Mouse (Mus musculus): Measurements from ENCODE around the gene Rsl24d1. TPM values are rescaled to one million over a fixed set of nuclear protein-coding genes. Genes with fewer than 3 reads are reported as not detected.
"Not testable (repeated sequence)": the region's sequence is repeated elsewhere in the genome, so short reads cannot be mapped to it uniquely, and the experiment has no call there.

Gene Rsl24d1
- polyA plus RNA-seq (2016; fragmentation: Nextera tagmentation; extraction: Ambion mirVana) = 136 and 150 TPM in 2 replicates

DNA sequence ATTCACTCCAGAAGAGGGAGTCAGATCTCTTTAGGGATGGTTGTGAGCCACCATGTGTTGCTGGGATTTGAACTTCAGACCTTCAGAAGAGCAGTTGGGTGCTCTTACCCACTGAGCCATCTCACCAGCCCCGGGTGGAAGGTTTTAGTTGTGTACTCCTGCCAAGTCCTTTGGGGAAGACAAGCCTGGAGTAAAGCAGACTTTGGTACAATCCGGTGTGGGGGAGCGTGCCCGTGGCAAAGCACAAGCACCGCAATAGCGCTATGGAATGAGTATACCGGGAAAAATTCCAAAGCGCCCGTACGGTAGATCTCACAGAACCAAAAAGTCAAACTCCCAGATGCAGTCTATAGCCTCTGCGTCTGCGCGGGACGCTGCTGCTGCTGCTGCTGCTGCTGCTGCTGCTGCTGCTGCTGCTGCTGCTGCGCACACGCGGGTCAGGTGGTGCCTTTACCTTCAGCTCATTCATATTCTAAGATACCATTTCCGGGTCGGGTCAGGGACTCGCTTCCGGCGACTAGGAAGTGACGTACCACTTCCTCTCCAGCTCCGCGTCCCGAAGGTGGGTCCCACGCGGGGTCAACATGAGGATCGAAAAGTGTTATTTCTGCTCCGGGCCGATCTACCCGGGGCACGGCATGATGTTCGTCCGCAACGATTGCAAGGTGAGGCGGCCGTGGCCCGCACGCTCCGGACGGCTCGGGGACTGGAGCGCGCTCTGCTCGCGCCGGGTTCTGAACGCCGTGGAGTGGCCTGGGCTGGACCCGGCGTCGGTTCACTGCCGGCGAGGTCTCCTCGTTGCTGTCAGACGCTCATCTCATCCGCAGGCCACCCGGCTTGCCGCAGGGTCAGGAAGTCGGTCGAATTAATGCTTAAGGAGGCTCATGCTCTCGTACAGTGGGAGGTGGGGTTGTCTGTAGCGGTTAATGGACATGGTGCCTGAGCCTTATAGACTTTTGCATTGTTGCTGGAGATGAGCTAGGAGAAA, at the start of gene Rsl24d1:
Gene Rsl24d1 (plus strand): TSS at position 508 of the 988 bp plus-strand sequence.
- Histone ChIP-seq H3K27me3 (ENCODE audit: insufficient read depth, poor library complexity, severe bottlenecking) (no peaks in the 10 kb centered on the region), H3K4me3 (peak within 1 kb of the TSS; percentile 97), H3K27ac (peak within 1 kb of the TSS; percentile 89), H3K36me3 (peaks cover 30% of the 10 kb centered on the region), H3K9me3 (no peaks in the 10 kb centered on the region), H3K4me1 (replicated peaks) (peaks cover 11% of the 10 kb centered on the region)
- WGBS = under 1% methylated on average over 64 of the region's 64 CpGs
- DNase-seq (ENCODE audit: low spot score) = peak; percentile 87

DNA sequence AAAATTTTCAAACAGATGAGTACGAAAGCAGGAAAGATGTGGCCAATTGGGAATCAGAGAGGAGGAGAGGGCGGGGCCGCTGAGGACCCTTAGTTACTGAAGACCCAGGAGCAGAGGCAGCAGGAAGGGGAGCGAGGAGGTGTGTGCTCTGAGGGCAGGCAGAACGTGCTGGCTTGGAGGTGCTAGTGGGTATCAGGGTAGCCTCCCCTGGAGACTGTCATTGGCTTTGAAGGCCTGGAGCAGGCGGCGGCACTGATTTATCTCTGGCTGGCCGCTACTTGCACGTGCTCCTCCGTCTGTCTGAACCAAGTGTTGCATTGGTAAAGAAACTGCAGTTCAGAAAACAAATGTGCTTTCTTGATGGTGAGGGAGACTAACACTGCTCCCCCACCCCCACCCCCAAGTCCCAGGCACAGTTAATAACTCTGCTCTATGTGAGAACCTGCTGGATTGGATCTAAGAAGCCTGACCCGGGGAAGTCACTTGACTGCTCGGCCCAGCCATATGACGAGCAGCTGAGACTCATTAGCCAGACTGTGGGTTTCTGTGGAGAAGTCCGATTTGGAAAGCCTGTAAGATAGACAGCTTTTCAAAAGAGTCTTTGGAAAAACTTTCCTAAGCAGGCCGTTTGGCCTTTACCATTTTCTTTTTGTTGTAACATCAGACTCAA, 49.5 kb upstream of the Rsl24d1 start:
- 34% methylated on average over 15 of the region's 15 CpGs for WGBS
- no peaks in the 10 kb centered on the region for H3K36me3 ChIP-seq
- DNase-seq (ENCODE audit: low spot score) = peak; percentile 23
- H3K27ac ChIP-seq = peak overlapping the region; percentile 16; the same call in 1 of the 2 replicates
- H3K4me1 ChIP-seq (replicated peaks) = peaks cover 30% of the 10 kb centered on the region
- no peaks in the 10 kb centered on the region for H3K9me3 ChIP-seq
- no peaks in the 10 kb centered on the region for H3K27me3 ChIP-seq (ENCODE audit: insufficient read depth, poor library complexity, severe bottlenecking)
- peak overlapping the region; percentile 18; the same call in 1 of the 2 replicates for H3K4me3 ChIP-seq

DNA sequence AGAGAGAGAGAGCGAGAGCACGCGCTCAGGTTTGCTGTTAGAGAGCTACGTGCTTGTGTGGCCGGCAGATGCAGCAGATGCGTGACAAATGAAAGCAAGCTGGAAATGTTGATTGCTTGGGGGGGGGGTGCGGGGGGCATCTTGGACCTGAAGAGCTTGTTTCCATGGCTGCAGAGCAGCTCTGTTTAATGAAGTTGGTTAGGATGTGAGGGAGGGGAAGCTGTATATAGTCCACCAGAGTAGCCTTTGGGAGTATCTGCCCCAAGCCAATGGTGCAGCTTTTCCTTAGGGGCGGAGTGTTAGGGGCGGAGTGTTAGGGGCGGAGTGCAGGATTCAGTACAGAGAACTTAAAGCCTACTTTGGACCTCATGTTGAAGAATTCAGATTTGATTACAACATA, 46.1 kb upstream of the Rsl24d1 start:
- peak overlapping the region; percentile 18; the same call in 1 of the 2 replicates for H3K4me3 ChIP-seq
- WGBS = 32% methylated on average over 10 of the region's 10 CpGs
- no peaks in the 10 kb centered on the region for H3K9me3 ChIP-seq
- peak; percentile 42 for DNase-seq (ENCODE audit: low spot score)
- H3K36me3 ChIP-seq = no peaks in the 10 kb centered on the region
- peaks cover 30% of the 10 kb centered on the region for H3K4me1 ChIP-seq (replicated peaks)
- H3K27me3 ChIP-seq (ENCODE audit: insufficient read depth, poor library complexity, severe bottlenecking) = no peaks in the 10 kb centered on the region
- no peak overlapping the region for H3K27ac ChIP-seq

DNA sequence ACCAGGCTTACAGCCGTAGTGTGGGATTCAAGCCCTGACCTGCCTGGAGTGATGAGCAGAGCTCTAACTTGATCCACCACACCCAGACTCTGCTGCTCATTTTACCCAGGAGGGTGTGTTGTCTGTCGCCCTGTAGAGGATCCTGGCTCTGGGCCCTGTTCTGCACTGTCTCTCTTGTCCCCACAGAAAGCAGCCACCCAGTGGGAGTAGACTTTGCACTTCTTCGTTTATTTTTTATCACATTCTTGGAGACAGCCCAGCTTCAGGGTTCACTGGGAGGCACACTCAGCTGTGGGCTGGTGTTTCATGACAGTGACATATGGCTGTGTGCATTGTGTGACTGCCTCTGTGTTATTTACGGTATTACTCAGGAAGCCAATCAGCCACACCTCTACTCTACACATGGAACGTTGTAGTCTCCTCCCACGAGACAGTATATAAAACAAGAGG, 45.0 kb upstream of the Rsl24d1 start:
- Histone ChIP-seq H3K4me1 (replicated peaks) (peaks cover 29% of the 10 kb centered on the region), H3K36me3 (no peaks in the 10 kb centered on the region), H3K4me3 (no peak overlapping the region), H3K9me3 (no peaks in the 10 kb centered on the region), H3K27ac (no peak overlapping the region), H3K27me3 (ENCODE audit: insufficient read depth, poor library complexity, severe bottlenecking) (no peaks in the 10 kb centered on the region)
- WGBS = 72% methylated on average over 6 of the region's 6 CpGs
- DNase-seq (ENCODE audit: low spot score) = no peak

DNA sequence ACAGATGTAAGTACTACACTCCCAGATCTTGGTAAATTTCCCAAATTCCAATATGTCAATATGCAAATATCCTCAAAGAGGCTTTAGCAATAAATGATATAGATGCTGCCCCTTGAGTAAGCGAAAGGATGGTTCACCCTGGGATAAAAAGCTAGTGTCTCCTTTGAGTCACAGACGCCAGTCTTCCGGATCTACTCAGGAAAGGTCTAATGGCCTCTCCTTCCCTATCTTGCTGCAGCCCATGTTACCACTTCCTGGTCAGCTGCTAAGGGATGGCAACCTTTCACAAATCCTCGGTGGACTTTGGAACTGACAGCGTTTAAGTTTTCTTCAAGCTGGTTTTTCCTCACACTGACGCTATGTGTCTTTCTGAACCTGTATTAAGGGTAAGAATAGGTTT, 44.5 kb upstream of the Rsl24d1 start:
- Histone ChIP-seq H3K27me3 (ENCODE audit: insufficient read depth, poor library complexity, severe bottlenecking) (no peaks in the 10 kb centered on the region), H3K4me1 (replicated peaks) (peaks cover 25% of the 10 kb centered on the region), H3K4me3 (no peak overlapping the region), H3K27ac (no peak overlapping the region), H3K9me3 (no peaks in the 10 kb centered on the region), H3K36me3 (no peaks in the 10 kb centered on the region)
- no peak for DNase-seq (ENCODE audit: low spot score)
- WGBS = 91% methylated on average over 6 of the region's 6 CpGs

DNA sequence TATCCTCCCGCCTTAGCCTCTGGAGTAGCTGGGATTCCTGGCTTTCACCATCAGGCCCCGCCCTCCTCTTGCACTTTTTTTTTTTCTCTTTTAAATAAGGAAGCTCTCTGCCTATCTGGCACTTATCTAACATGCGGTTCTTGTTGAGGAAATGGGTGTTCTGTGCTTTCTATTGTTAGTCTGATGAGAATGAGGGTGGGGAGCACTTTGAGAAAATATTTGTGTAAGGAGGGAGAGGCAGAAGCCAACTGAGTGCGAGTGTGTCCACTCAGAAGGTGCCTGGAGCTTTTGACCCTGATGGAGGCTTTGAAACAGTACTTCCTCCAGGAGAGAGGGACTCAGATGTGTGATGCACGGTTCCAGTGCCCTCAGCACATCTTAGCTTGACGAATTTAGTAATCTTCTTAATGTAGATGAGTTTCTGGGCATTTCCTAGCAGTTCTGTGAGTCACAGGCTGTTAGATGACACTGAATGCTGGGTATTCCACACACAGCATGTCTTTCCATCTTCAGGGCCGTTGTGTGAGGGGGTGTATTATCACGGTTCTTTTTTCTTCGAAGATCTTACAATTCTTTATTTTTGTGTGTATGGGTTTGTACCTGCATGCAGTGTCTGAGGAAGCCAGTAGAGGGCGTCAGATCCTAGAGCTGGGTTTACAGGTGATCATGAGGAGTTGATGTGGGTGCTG, 42.1 kb upstream of the Rsl24d1 start:
- H3K27ac ChIP-seq = no peak overlapping the region
- H3K27me3 ChIP-seq (ENCODE audit: insufficient read depth, poor library complexity, severe bottlenecking) = no peaks in the 10 kb centered on the region
- WGBS = 76% methylated on average over 10 of the region's 10 CpGs
- H3K4me1 ChIP-seq (replicated peaks) = peaks cover 18% of the 10 kb centered on the region
- no peaks in the 10 kb centered on the region for H3K9me3 ChIP-seq
- no peak for DNase-seq (ENCODE audit: low spot score)
- no peaks in the 10 kb centered on the region for H3K36me3 ChIP-seq
- H3K4me3 ChIP-seq = no peak overlapping the region

DNA sequence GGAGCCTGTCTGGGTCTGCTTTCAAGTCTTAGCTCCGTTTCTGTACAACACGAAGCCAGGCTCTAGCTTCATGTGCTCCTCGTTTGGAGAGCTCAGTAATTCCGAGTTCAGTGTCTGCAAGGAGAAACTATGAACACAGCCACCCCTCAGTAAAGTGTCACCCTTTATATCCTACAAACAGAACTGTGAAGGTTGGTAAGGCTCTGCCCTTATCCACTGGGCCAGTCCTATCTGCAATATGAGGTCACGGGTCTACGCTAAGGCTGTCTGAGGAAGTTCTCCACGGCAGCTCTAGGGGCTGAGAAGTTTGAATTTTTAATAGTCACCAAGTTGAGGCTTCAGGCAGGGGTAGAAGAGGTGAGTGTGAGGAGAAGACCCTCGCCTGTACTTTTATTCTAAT, 40.8 kb upstream of the Rsl24d1 start:
- DNase-seq (ENCODE audit: low spot score) = no peak
- Histone ChIP-seq H3K27ac (no peak overlapping the region), H3K4me3 (no peak overlapping the region), H3K27me3 (ENCODE audit: insufficient read depth, poor library complexity, severe bottlenecking) (no peaks in the 10 kb centered on the region), H3K9me3 (no peaks in the 10 kb centered on the region), H3K4me1 (replicated peaks) (peaks cover 9% of the 10 kb centered on the region), H3K36me3 (no peaks in the 10 kb centered on the region)
- 87% methylated on average over 8 of the region's 8 CpGs for WGBS

DNA sequence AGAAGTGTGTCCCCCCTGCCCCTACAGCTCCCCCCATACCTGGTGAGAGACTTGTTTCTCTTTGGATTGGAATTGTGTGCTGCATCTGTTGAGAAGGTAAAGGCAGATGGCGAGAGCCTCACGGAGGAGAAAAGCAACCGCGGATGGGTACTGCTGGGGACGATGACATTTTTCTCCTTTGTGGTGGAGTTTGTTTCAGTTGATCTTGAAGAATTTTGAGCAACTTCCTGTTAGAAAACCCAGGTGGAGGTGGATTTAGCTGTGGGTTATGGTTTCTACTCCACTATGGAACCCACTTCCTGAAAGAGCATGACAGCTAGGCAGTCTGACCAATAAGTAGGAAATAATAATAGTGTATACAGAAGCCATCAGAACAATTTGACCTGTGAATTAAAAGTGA, 40.1 kb upstream of the Rsl24d1 start:
- 91% methylated on average over 5 of the region's 5 CpGs for WGBS
- H3K9me3 ChIP-seq = no peaks in the 10 kb centered on the region
- H3K4me1 ChIP-seq (replicated peaks) = peaks cover 2% of the 10 kb centered on the region
- no peaks in the 10 kb centered on the region for H3K27me3 ChIP-seq (ENCODE audit: insufficient read depth, poor library complexity, severe bottlenecking)
- H3K36me3 ChIP-seq = no peaks in the 10 kb centered on the region
- DNase-seq (ENCODE audit: low spot score) = no peak
- H3K27ac ChIP-seq = no peak overlapping the region
- no peak overlapping the region for H3K4me3 ChIP-seq

DNA sequence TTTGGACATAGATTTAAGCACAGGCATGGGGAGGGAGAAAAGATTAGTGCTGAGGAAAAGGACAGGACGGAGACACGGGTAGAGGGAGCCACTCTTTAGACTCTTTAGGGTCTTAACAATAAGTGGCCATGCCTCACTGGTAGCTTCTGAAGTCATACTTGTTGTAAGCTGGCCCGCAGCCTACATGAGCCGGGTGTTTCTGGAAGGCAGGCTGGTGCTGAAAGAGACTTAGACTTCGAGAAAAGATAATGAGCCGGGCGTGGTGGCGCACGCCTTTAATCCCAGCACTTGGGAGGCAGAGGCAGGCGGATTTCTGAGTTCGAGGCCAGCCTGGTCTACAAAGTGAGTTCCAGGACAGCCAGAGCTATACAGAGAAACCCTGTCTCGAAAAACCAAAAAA, 33.9 kb upstream of the Rsl24d1 start:
- not testable (repeated sequence) for H3K9me3 ChIP-seq; DNase-seq (ENCODE audit: low spot score); H3K4me3 ChIP-seq; H3K27ac ChIP-seq; H3K27me3 ChIP-seq (ENCODE audit: insufficient read depth, poor library complexity, severe bottlenecking); H3K36me3 ChIP-seq; H3K4me1 ChIP-seq (replicated peaks)
- 85% methylated on average over 11 of the region's 12 CpGs for WGBS

DNA sequence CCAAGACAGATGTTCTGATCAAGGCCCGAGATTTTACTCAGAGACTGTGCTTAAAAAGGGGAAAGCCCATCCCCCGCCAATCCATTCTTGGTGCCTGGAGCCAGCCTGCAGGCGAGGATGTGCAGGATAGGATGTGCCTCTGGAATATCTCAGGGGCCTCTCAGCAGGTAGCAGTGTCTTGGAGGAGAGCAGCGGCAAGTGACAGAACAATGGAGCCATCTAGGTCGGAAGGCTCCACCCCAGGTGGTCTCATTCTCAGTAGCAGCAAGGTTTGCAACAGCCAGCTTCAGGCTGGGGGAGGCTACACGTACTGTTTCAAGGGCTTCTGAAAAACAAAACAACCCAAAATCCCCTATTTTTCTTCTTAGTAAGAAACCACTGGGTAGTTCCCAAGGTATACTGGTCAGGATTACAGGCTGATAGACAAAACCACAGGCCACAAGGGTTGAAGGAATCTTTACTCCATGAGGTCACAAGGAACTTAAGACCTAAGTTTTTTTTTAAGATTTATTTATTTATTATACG, 33.4 kb upstream of the Rsl24d1 start:
- no peak overlapping the region for H3K4me3 ChIP-seq
- no peak for DNase-seq (ENCODE audit: low spot score)
- no peak overlapping the region for H3K27ac ChIP-seq
- no peaks in the 10 kb centered on the region for H3K27me3 ChIP-seq (ENCODE audit: insufficient read depth, poor library complexity, severe bottlenecking)
- H3K36me3 ChIP-seq = no peaks in the 10 kb centered on the region
- 36% methylated on average over 7 of the region's 7 CpGs for WGBS
- H3K4me1 ChIP-seq (replicated peaks) = no peaks in the 10 kb centered on the region
- no peaks in the 10 kb centered on the region for H3K9me3 ChIP-seq

DNA sequence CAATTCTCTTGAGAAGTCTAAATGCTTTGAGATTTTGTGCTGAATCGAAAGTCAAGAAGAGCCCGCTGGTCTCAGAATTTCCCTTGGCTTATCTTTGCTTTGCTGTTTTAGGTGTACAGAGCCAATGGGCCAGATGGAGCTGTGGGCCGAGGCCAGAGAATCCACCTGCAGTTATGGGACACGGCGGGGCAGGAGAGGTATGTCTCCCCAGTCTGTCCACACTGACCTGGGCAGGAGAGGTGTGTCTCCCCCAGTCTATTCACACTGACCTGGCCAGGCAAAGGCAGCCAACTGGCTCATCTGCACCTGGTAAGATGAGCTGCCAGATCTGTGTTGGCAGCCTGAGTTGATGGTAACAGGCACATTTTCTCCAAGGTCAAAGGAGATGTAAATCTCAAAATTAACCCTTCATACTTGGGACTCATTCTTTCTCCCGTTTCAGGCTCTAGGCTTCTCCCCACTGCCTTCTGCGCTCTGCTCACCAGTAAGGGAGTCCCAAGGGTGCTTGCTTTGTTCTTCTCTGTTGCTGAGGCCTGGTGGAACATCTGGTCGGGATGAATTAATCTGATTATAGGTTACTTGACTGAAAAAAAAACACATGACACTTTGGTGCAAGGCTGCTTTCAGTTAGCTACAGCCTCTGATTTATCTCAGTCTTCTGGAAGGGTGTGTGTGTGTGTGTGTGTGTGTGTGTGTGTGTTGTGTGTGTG, 30.8 kb upstream of the Rsl24d1 start:
- Histone ChIP-seq H3K27me3 (ENCODE audit: insufficient read depth, poor library complexity, severe bottlenecking) (no peaks in the 10 kb centered on the region), H3K4me1 (replicated peaks) (no peaks in the 10 kb centered on the region), H3K4me3 (no peak overlapping the region), H3K36me3 (no peaks in the 10 kb centered on the region), H3K9me3 (no peaks in the 10 kb centered on the region), H3K27ac (peak overlapping the region; percentile 56)
- no peak for DNase-seq (ENCODE audit: low spot score)
- WGBS = 86% methylated on average over 8 of the region's 8 CpGs

DNA sequence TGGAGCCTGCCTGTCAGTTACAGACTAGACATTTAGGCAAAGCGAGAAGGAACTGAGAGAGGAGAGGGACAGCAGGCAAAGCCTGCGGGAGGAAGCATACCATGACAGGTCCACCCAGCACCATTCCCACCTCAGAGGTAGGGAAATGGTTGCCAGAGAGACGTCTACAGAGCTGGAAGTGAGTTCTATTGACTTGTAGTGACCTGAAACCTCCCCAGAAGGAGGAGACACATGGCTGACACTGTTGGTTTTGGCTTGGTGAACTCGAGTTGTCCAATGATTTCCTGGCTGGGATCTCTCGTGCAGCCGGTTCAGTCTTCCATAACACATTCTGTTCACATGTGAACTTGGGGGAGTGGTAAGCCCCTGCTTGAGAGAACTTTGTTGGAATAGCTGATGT, 29.3 kb upstream of the Rsl24d1 start:
- Histone ChIP-seq H3K9me3 (no peaks in the 10 kb centered on the region), H3K27ac (no peak overlapping the region), H3K4me3 (no peak overlapping the region), H3K27me3 (ENCODE audit: insufficient read depth, poor library complexity, severe bottlenecking) (no peaks in the 10 kb centered on the region), H3K4me1 (replicated peaks) (no peaks in the 10 kb centered on the region), H3K36me3 (no peaks in the 10 kb centered on the region)
- no peak for DNase-seq (ENCODE audit: low spot score)
- WGBS = 75% methylated on average over 6 of the region's 6 CpGs
